Mouse (Mus musculus) cerebellum, postnatal 4 days (tissue): Measurements from ENCODE around the gene Manba.
"Not testable (repeated sequence)": the region's sequence is repeated elsewhere in the genome, so short reads cannot be mapped to it uniquely, and the experiment has no call there.

Source experiments
- DNase-seq, 2 experiments: peaks; one replicate each; pipeline ENCODE4 v3.0.0; 2022; ENCODE audit warnings: low spot score in 2 of 2, mixed read lengths in 1 of 2

The Manba gene

DNA sequence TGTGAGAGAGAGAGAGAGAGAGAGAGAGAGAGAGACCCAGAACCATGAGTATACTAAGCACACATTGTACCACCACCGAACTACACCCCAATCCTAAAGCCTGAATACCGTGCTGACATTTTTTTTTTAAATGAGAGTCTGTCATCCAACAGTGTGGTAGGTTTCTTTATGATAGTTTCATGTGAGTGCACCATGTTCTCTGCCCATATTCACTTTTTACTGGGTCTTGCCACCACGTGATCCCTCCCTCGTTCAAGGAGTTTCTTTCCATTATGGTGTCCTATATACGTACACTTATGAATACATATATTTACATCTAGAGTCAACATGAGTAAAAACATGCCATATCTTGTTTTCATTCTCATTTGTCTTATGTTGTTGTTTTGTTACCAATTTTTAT lies 940 bp downstream of the Manba start:
- DNase-seq, result no peak

DNA sequence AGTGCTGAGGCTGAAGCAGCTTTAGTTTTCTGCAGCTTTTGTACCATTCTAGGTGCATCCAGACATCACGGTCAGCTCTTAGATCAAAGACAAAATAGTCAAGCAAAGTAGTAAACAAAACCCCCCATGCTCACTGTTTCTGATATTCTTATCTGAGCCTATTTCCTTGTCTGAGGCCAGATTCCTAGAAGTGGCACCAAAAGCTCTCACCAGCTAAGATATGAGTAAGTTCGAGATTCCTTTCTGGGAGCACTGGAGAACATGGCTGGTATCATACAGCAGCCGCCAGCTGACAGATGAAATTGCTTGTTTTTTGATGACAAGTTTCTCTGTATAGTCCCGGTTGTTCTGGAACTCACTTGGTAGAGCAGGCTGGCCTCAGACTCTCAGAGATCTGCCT lies 2.4 kb downstream of the Manba start:
- no peak for DNase-seq

DNA sequence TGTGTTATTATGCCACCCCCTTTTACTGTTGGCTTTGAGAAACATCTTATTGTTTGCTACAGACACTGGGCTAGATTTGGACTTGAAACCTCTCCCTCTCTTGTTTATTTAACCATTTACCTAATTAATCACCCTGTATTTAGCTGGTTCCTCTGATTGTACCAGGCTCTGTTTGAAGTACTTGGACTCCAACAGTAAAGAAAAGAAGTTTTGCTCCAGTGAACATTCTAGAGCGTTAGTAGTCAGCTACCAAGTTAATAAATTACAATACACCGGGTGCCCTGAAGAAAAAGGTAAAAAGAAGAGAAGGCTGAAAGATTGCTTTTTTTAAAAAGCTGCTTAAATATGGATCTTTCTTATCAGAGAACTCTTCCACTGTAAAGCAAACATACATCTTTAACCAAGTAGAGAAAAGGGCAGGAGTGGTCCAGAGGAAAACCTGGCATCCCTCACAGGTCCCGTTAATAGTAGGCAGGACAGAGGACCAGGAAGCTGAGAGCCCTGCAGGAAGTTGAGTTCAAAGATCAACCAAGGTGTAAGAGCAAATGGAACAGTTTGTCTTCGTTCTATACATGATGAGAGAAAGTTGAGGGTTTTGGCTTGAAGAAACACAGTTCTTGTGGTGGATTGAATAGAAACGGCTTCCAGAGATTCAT lies 4.6 kb downstream of the Manba start:
- no peak for DNase-seq

DNA sequence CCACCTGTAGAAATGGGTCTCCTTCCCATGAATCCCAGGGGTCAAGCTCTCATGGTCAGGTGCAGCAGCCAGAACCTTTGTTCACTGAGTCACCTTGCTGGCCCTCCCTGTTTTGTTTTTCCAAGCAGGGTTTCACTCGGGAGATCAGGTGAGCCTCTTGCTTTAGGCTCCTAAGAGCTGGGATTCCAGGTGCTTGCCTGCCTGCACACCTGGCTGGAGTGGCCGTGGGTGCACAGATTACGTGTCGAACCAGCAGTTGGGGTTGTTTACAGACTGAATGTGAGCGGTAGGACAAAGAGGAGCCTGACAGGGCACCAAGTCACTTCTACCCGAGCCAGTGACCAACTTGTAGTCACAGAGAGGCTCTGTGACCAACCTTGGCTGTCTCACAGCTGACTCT lies 5.7 kb downstream of the Manba start:
- no peak for DNase-seq

DNA sequence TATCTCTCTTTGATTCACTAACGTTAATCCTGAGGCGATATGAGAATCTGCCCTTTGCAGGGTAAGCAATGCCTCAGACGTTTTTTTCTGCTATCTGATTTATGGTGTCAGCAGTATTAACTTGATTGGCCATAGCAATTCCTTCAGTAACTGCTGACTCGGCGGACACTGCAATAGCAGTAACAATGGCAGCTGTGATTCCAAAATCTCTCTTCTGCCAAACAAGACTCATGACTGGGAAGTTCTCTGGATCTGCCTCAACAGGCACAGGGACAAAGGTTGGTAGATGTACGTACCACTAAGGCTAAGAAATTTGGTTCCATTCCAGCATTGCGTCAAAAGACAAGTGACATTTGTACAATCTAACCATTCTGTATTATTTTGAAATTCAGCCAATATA lies 7.9 kb downstream of the Manba start:
- not testable (repeated sequence) for DNase-seq

DNA sequence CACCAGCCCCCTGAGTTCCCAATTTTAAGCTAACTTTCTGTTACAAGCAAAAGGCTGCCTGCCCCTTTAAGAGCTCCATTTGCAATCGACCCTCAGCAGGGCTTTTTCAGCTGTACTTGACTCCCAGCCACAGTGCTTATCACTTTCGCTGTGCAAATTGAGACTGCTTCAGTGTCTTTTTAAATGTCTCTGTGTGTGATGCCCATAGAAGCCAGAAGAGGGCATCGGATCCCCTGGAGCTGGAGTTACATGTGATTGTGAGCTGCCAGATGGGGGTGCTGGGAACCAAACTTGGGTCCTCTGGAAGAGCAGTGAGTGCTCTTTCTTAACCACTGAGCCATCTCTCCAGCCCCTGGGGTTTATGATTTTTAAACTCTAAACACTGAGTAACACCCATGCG lies 12.5 kb downstream of the Manba start:
- not testable (repeated sequence) for DNase-seq

DNA sequence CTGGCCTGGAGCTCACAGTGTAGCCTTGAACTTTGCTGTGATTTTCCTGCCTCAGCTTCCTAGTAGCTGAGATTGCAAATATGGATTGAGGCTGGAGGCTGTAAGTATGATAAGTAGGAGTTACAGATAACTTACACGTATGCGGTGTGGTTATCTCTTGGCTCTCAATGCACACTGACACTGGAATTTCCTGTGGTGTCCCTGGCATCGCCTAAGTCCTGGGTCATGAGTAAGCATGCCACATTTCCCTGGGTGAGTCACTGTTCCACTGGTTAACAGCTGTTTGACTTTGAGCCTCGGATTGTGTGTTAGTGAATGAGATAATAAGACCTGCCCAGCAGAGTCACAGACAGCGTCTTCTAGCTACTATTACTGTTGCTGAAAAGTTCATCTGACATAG lies 13.5 kb downstream of the Manba start:
- DNase-seq, result no peak

DNA sequence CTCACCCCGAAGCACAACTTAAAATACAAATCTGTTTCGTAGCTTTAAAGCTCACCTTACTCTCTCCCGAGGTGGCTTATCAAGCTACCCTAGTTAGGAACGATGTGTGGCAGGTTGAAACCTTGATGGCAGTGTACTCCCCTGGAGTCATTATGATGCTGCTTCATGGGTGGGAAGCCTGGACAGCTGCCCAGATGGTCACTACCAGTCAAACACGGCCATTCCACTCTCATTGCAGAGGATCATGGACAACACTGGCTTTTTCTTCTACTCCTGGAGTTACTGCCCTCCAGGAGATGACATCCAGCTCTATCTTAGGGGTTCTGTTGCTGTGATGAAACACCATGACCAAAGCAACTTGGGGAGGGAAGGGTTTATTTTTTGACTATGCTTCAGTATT lies 17.7 kb downstream of the Manba start:
- DNase-seq, result no peak

DNA sequence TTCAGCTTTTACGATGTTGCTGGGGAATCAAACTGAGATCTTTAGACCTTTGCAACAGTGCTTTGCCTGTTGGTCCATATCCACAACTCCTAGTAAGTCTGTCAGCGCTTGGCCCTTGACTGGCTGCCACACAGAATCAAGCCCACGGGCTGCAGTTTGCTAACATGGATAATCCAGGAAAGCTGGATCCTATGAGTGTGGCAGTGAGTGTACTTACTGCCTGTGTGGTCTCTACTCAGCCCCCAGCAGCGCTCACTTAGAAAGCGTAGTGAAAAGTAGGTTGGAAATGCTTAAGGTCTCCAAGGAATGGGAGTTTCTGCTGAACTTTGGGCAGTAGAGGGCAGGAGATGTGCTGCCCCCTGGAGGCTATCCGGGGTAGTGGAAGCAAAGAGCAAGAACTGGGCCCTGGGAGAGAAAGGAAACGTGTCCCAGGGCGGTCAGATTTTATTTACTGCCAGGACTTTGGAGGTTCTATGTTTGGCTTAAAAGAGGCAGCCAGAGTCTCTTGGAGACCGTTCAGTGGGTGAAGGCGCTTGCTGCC lies 20.0 kb downstream of the Manba start:
- peak in 1 of 2 experiments; percentile 27 for DNase-seq

DNA sequence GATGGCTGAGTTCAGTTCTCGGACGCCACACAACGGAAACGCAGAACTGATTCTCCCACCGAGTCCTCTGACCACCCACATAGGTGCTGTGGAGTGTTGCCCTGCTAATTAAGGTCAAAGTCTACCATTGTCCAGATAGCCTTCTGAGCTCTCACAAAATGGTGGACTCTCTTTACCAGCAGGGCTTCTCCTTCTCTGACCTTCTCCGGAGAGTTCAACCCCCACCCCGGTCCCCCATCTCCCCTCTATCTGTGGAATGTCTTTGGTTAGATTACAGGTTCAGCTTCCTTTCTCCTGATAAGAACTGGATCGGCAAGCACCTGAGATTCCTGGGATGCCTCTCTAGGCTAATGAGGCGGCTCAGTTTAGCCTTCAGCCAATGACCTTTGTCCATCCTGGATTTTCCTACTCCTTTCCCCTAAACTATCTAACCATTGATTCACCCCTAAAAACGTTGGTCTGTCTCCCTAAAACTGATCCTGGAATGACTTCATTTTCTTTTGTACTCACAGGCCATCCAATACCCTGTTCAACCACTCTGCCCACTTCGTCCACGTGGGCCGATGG lies 20.6 kb downstream of the Manba start:
- no peak for DNase-seq

DNA sequence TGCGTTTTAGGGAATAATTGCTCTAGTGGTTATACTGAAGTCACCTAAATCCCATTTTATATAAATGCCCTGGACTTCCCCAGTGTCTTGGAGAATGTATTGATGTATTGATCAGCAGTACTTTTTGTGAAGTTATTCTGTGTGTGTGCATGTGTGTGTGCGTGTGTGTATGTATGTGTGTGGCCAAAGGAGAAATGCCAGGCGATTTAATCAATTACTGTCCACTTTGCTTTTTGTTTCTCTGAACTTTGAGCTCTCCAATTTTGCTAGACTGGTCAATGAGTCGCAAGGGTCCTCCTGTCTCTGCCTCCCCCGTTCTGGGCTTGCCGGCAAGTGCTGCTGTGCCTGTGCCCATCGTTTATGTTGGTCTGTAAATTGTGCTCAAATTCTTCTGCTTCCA lies 22.1 kb downstream of the Manba start:
- no peak for DNase-seq

DNA sequence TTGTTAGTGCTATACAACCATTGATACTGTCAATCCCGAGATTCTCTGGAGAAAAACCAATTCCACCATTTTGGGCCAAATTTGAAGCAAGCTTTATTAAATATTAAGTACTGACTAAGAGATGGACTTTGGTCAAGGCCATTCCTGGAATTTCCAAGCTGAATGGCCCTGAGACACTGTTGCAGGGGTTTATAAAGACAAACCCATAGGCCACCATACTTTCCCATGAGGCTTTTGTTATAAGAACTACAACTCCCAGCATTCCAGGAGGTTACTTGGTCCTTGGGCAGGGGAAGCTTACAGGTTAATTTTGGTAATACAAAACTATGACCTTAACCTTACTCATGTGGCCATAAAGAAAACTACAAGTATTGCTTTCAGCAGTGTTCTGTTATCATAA lies 22.8 kb downstream of the Manba start:
- DNase-seq, result no peak

DNA sequence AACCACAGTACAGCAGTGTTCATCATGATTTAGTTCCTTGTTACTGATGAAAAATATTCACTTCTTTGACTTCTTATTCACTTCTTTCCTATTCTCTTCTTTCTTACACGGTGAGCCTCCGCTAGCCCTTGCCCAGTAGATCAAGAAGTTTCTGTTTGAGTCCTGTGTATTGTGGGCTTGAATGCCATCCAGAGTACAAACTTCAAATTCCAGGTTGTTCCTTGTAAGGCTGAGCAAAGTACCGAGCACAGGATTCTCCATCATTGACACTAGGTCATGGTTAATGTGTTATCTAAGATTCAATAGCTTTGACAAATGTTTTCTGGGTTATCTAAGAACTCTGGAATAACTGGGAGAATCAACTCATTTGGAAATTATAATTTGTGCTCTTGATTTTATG lies 25.0 kb downstream of the Manba start:
- DNase-seq, result no peak

DNA sequence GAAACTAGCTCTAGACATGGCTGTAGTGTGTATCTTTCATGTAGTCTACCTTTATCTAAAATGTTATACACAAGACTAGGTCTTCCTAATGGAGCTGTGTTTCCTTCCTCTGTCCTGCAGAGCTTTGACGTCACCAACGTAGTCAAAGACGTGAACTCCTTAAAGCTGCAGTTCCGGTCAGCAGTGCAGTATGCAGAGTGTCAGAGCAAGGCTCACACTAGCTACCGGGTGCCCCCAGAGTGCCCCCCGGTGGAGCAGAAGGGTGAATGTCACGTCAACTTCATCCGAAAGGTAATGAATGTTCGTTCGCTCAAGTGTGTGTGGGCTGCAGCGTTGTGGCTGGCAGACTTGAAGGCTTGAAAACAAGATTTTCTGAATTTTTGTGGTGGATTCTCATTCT lies 26.3 kb downstream of the Manba start:
- DNase-seq, result no peak

DNA sequence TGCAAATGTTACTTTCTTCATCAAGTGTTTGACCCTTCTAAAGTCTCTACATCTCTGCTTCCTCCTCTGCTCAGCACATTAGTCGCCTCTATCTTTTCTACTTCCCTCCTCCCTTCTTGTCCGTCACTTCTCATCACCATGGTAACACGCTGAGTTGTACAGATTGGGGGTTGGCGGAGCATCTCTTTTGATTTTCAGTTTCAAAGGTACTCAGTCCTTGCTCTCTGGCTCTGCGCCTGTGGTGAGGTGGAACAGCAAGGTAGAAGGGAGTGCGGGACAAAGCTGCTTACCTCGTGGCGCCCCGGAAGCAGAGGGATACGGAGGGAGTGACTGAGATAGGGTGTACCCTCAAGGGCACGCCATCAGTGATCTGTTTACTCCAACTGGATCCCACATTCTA lies 27.9 kb downstream of the Manba start:
- peak in 1 of 2 experiments; percentile 10 for DNase-seq

DNA sequence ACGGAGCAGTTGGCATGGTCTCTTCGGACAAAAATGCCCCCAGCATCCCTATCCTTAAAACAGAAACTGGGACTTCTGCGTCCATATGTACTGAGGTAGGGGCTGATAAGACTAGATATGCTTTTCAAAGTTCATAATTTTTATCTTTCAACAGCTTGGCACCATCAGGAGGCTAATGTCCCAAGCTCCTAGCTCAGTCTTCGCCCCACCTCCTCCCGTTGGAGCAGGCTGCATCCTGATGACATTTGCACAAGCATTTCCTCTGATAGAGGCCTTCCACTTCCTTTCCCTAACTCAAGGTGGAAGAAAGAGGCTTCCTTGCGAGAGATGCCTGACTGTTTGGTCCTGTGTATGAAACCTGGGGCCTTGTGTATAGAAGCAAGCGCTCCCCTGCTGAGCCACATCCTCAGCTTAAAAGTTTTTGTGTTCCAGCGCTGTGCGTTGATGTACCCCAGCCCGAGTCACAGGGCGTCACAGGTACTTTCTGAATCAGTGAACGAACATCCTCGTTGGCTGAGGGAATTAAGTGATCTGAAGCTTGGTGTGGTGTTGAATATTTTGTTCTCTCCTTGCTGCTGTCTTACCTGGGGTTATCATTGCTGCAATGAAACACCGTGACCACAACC lies 28.5 kb downstream of the Manba start:
- DNase-seq, result no peak

DNA sequence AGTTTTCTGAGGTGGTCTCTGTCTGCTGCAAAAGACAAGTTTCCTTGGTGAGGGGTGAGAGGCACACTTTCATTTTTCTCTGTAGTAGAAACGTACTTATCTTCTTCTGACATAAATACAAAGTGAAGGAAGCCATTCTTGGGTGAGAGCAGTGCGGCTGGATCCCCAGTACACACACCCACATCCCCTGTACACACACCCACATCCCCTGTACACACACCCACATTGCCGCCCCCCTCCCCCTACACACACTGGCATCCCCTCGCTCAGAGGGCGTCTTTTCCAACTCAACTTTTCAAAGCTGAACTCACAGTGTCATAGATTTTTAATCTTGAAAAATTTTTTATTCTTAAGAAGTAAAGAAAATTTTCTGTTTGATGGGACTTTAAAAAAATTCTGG lies 29.8 kb downstream of the Manba start:
- no peak for DNase-seq

DNA sequence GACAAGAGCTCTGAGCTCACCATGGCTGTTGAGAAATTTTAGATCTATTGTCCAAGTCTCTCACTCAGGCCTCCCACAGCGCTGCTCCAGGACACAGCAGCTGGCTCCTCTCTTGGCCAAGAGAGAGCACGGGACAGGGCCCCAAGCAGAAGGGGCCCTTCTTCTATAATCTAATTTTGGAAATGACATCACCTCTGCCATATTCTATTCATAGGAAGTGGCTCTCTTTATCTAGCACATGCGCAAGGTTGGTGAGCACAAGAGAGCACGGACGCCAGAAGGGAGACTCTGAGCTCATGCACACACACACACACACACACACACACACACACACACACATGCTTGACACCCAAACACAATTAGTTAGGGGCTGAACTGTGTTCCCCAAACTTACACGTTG lies 31.5 kb downstream of the Manba start:
- no peak for DNase-seq

DNA sequence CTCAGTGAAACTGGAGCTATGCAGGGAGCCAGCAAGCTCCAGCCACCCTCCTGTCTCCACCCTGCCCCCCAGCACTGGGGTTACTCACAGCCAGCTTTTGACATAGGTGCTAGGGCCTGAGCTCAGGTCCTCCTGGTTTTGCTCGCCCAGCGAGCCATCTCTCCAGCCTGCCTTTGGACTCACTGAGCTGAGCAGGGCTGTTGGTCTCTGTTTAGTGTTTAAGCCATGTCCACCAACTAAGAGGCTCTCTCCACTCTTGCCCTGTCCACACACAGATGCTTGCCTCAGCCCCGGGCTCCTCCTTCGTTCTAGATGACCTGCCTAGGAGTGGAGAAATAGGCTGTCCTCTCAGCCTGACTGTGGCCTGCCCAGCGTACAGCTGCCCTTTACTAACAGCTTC lies 33.5 kb downstream of the Manba start:
- DNase-seq, result no peak

DNA sequence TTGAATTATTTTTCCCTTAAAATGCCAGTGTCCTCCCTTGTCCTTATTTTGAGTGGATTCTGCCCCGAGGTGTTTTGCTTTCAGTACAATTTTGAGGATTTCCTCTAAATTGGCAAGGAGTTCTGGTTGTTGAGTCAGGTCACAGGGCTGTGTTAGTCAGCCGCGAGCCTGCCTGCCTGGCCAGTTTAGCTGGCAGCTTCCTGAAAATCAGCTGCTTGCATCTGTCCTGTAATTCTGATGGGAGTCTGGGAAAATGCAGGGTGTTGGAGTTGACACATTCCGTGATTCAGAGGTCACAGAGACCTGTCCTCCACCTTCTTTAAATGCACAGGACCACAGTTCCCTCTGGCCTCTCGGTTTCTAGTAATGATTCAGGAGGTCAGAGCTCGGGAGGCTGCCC lies 34.2 kb downstream of the Manba start:
- DNase-seq, result no peak

DNA sequence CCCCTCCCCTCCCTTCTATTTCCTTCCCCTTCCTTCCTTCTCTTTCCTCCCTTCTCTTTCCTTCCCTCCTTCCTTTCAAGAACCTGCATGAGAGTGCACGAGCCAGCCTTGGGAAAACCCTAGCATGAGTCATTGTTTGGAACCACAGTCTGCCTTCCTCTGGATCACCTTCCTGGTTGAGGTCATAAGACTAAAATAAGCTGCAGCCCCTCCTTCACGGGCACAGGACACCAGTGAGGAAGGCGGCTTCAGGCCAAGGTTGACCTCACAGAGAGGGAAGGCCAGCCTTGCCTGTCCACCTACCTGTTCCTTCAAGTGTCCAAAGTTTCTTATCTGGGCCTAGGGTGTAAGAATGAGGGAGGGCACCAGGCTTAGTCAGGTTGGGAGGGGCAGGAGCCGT lies 36.6 kb downstream of the Manba start:
- DNase-seq, result no peak

DNA sequence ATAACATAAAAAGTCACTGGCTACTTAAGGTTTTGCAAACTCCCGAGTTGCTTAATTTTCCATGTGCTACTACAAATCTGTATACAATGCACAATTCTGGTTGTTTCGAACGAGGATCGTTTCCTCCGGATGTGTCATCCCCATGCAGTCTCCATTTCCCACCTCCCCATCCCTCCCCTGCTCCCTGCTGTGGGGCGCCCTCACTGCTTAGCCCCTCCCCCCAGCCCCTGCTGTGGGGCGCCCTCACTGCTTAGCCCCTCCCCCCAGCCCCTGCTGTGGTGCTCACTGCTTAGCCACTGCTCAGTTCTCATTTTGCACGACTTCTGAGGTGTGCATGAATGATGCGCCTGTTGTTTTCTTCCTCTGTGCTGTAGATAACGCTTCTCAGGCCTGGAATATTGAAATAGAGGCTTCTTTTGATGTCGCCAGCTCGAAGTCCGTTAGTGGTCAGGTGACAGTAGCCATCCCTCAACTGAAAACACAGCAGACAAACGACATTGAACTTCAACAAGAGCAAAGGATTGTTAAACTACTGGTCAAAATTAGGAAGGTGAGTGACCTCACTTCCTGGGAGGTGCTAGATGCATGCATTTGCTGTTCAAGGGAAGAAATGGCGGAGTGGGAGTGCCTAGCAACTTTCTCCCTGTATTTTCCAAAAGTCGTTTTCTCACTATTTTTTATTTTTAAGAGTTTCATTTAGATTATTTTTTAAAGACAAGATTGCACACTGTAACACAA lies 37.4 kb downstream of the Manba start:
- DNase-seq, result no peak

DNA sequence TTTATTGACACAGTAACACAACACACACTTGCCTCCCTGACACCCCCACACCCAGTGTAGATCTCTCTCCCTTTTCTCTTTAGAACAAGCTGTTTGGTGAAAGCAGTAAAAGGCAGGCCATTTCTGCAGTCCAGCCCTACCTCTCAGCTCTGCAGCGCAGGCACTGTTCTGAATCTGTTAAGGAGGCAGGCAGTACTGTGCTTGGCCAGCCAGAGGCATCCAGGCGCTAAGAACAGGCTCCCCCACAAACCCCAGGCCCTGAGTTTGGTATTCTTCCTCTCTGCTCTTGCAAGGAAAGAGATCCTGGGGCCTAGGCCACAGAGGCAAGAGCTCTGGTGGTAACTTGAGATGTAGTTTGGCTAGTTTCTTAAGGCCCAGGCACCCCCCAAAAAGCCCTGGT lies 39.5 kb downstream of the Manba start:
- DNase-seq, result not testable (repeated sequence)
